Mouse (Mus musculus): ENCODE results near the gene Slc23a2.

The Slc23a2 gene

DNA sequence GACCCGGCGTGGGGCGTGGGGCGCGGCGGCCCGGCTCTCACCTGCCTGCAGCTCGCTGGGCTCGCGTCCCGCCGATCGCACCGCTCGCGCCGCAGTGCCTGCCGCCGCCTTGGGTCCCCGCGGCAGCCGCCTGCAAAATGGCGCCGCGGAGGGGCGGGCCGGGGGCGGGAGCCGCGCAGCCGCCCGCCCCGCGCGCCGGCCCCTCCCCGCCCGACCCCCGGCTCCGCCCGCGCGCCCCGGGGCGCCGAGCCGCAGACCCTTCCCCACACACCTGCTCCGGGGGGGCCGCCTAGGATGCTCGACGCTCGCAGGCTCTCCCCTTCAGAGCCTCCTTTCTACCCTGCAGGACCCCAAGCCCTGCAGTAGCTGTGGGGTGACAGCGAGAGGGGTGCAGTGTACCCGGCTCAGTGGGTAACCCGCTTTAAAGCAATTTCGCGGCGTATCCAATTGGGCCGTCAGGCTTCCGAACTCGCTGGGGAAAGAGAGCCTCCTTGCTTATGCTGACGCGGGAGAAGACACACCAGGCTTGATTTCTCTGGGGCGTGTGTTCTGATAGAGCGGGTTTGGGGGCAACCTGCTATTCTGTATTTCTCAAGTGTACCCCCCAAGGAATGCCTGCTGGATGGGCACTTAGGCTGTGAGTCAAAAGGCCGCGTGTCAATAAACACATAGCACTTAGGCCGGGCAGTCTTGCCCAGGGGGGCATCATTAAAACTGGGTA lies at the start of gene Slc23a2:
TSS of gene Slc23a2 (minus strand) at position 138 of the 721 bp plus-strand sequence.
- no peak for DNase-seq (ENCODE audit: low read depth, low spot score)

DNA sequence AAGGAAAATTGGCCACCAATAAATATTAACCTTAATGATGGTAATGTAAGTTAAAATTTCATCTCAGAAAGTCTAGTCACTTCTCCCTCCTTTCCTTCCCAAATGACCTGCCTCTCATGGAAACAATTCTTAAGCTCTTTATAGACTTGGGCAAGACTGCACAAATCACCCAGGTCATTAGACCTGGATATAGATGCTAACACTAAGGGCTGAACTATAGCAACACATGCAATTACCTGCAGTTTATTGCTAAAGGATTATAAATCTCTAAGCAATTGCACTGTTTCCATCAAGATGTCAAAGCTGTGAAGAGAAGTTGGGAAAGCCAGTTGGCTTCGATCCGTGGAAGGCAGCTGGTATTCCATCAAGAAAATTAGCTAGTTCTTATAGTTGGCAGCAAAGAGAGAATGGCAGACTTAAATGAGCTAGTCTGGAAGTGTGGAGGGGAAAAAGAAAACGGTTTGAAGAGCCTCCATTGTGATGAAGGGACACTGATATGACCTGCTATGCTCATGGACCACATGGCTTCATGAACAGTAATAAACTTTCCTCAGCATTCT lies 45.8 kb upstream of the Slc23a2 start:
- no peak for DNase-seq (ENCODE audit: low read depth, low spot score)

DNA sequence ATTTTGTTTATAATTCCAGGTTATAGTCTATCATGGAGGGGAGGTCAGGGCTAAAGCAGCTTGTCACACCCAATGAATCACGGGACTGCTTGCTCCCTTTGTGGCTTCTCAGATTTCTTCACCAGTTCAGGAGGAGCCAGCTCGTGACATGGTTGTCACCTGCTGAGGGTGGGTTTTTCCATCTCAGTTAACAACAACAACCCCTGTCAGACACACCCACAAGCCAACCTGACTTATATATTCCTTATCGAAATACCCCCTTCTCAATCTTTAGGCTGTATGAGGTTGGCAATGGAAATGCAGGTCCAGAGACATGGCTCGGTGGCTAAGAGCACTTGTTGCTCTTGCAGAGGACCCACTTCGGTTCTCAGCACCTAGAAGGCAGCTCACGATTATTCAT lies 39.0 kb upstream of the Slc23a2 start:
- DNase-seq (ENCODE audit: low read depth, low spot score), result no peak

DNA sequence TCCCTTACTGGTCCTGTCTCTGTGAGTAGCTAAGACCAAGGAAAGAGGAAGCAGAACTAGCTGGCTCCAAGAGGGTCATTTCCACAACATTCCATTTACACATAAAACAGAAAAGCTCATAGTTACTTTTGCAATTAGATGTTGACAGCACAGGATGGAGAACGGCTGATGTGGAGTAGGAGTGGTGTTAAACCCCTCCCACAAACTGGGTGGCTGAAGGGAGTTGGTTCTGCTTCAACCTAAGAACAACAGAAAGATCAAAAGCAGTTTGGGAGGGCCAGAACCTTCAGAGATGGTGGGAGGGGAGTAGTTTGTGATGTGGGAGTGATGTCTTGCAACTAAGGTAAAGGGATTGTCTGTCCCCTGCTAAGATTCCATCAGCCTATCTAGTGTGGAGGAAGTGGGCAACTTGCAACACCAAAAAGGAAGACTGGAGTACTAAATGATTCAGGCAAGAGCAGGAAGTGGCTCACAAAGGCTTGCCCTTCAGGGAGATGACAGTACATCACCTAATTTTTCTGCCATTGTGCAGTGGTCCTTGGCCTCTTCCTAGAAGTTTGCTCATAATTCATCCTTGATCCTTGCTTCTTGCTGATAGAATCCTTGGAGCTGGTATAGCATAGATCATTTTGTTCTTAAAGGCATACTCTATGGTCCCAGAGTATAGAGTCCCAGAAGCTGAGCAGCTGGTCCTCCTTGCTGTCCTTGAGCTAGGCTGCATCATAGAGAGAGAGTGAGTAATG lies 35.7 kb upstream of the Slc23a2 start:
- no peak for DNase-seq (ENCODE audit: low read depth, low spot score)

DNA sequence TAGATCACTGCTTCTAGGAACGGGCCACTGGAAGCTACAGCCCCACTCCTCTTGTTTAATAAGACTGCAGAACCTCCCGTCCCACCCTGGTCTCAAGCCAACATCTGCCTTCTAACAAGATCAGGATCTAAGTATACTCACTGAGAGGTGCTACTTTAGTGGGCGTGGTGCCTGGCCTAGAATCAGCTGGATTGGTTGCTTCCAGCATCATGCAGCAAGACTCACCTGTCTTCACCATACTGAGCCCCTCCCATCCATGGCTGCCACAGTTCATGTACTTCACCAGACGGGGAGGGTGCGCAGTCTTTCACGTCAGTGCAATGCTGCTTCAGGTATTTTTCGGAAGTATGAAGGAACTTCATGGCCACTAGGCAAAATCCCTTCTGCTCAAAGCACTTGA lies 34.5 kb upstream of the Slc23a2 start:
- DNase-seq (ENCODE audit: low read depth, low spot score), result no peak

DNA sequence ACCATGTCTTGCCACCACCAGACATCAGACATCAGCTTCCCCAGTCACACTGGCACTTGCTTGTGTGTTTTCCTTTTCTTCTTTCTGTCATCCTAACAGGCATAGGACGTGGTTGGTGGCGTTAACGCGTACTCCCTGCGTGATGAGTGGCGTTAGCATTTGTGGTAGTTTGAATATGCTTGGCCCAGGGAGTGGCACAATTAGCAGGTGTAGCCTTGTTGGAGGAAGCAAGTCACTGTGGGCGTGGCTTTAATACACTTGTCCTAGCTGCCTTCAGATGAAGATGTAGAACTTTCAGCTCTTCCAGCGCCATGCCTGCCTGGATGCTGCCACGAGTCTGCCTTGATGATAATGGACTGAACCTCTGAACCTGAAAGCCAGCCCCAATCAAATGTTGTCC lies 32.5 kb upstream of the Slc23a2 start:
- DNase-seq (ENCODE audit: low read depth, low spot score), result no peak

DNA sequence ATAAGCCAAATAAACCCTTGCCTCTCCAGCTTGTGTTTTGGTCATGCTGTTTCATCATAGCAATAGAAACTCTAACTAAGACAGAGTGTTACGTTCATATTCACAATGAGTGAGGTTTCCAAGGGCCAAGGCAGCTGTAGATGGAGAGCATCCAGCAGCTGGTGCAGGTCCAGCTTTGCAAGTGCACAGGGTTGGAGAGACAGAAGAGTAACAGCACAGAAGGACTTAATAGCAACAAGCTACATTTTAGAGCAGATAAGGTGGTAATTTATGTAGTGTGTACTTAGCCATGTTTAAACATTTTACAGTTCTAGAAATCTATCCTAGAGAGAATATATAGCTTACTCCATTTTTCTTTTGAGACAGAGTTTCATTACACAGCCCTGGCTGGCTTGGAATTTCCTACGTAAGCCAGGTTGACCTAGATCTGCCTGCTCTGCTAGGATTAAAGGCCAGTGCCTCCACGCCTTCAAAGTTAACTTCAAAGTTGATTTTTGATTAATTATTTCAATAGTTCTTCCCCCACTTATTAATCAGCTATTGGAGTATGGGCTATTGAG lies 31.5 kb upstream of the Slc23a2 start:
- peak; percentile 10 for DNase-seq (ENCODE audit: low read depth, low spot score)

DNA sequence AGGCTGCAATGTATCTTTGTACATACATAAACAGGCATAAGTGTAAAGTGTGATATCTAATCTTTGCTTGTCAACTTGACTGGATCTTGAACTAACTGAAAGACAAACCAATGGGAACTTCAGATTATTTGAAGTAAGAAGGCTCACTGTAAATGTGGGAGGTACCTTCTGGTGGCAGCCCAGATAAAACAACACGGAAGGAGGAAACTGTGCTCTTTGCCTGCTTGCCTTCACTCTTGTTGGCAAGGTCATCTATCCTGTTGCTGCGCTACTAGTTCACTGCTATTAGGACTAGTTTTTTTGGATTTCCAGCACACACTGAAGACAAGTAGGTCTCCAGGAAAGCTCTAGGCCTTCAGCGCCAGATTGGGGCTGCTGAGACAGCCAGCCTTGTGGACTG lies 29.1 kb upstream of the Slc23a2 start:
- DNase-seq (ENCODE audit: low read depth, low spot score), result no peak

DNA sequence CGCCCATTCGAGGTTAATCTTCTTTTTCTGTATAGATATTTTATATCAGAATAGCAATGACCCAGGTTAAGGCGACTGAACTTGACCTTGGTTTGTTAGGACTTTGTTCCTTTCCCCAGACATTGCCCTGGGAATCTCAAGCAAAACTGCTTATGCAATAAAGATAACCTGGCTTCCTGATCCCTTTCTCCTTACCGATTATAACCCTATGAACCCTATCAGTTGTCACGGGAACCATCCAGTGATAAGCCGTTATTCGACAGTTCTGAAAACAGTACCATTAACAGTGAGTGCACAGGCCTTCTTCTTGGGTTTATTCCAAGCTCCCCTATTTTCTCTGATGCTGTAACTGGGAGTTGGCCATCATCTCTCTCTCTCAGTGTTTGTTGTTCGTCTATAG lies 27.0 kb upstream of the Slc23a2 start:
- DNase-seq (ENCODE audit: low read depth, low spot score), result no peak

DNA sequence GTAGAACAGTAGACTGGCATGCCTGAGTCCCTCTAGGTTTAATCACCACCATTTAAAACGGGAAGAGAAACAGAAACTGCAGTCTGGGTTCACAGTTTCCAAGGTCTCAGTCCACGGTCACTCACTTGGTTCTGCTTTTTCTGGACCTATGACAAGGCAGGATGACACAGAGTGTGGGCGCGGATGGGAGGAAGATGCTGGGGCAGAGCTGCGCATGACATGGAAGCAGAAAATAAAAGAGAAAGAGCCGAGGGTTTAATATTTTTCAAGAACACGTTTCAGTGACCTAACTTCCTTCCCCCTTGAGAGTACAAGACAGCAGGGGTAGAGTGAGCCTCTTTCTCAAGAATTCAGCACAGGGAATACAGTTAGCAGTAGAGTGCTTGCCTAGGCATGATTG lies 24.2 kb upstream of the Slc23a2 start:
- DNase-seq (ENCODE audit: low read depth, low spot score), result no peak

DNA sequence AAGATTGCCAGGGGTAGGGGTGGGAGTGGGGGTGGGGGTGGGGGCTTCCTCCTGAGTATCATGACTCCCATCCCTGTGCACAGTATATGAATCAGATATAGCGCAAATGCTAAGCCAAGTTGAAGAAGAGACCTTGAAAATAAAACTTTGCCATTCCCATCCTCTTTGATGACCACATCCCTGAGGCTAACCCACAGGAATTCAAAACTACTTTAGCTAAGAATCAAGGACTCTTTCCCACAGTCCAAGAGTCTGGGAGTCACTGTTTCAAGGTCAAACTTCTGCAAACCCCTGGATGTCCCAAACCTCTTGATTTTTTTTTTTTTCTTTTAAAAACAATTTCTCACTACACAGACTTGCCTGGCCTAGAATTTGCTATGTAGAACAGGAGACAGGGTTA lies 18.7 kb upstream of the Slc23a2 start:
- DNase-seq (ENCODE audit: low read depth, low spot score), result no peak

DNA sequence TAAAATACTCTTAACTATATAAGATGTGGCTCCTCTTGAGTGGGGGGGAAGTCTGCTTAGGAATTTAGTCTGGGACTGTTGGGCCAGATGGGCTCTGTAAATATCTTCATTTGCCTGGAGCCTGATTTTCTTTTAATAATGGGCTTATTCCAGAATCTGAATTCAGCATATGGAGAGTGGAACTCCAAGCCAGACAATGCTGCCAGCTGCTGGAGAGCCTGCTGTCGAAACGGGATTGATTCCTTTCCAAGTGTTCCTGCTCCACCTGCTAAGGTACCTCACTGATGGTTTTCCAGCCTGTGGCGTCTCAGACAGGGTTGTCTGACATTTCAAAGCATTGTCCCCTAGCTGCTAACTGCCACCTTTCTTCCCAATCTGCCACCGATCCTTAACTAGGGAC lies 12.6 kb upstream of the Slc23a2 start:
- DNase-seq (ENCODE audit: low read depth, low spot score), result peak; percentile 65

DNA sequence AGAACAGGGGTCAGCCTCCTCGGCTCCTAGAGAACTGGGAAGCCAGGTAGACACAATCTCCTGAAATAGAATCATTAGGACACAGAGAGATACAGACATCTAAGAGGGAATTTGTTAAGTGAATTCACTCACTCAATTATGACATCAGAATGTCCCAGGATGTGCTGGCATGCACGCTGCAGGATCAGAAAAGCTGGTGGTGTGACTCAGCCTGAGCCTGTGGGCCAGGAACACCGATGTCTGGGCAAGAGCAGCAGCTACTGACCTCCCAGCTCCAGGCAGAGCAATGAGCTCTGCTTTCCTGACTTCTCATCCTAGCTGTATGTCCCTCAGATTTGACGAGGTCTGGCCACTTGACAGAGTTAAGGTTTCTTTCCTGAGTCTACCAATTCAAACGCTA lies 7.8 kb upstream of the Slc23a2 start:
- DNase-seq (ENCODE audit: low read depth, low spot score), result no peak

DNA sequence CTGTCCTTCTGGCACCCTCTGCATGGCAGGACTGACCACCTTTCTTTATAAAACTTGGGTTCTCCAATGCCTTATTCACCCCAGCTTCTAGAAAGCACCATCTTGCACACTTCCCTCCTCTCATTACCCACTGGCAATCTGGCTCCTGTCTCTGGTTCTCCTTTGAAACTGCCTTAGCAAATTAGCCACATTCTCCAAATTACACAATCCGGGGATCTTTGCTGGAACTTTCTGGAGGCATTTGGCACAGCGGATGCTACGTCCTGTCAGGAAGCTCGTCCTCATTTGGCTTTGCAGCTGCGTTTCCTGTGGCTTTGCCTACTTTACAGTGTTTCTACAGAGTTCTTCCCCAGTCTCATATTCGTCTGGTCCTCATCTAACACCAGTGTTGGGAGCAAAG lies 6.7 kb upstream of the Slc23a2 start:
- DNase-seq (ENCODE audit: low read depth, low spot score), result no peak

DNA sequence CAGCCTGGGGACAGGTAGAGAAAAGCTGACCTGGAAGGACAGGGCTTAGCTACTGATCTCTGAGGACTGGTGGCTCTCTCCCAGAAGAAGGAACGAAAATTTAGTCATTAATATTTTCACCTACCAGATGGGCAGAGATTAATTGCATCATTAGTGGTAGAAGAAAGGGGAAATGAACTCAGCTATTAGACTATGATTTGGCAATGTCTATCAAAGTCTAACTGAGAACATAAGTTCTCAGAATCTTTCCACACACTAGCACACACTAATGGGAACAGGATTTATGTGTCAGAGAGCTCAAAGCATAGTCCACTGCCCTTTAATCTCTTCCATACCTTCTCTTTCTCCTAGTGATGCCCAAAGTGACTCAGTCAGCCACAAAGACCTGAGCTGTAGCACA lies 6.0 kb upstream of the Slc23a2 start:
- no peak for DNase-seq (ENCODE audit: low read depth, low spot score)

DNA sequence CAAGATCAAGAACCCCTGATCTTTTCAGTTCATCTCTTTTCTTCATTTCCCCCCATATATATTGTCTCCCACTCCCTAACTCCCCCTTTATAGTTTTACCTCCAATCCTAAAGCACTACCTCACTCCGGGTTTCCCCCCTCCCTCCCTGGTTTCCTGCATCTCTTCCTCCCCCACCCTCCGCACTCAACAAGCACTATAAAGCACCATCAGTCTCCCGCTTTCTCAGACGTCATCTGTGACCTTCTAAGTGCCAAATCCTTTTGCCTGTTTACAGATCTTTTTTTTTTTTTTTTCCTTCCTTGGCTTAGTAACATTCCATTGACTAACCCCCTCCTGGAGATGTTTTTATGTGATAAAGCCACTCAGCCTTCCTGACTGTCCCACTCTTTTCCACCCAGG lies 1.6 kb upstream of the Slc23a2 start:
- DNase-seq (ENCODE audit: low read depth, low spot score), result no peak

DNA sequence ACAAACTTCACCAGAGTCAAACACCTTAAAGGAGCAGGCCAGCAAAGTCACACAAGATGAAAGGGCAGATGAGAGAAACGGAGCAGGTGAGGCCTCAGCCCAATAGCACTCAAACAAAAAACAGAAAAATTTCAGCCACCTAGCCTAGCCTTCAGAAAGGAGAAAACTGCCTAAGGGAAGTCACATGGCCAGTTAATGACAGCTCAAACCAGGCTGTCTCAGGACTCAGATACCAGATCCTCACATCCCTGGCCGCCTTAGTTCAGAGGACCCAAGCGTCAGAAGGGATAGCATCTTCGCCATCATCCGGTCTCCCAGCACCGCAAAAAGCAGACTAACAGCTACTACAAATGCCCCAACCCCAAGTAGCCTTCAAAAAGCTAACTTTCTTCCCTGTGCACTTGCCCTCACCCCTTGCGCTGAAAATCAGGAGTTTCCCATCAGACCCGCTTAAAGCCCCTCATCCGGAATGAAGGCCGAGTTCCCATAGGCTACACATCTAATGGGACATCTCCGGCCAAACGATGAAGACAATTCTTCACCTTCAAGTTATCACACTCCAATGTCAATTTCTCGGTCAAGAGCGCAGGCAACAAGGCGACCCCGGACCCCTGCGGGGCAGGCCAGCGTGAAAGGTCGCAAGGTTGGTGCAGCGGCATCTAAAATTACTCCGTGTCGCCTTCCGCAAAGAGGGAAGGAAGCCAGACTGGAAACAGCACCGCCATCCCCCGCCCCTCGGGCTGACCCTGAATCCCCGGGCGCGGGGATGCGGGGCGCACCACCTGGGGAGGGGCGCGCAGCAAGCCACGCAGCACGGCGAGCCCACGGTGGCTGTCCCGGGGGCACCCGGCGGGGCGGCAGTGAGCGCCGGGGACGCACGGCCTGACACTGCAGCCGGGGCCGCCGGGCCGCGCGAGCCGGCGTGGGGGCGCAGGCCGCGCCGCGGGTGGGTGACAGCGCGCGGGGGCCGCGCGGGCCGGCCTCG lies 673 bp downstream of the Slc23a2 start:
- DNase-seq (ENCODE audit: low read depth, low spot score), result no peak

DNA sequence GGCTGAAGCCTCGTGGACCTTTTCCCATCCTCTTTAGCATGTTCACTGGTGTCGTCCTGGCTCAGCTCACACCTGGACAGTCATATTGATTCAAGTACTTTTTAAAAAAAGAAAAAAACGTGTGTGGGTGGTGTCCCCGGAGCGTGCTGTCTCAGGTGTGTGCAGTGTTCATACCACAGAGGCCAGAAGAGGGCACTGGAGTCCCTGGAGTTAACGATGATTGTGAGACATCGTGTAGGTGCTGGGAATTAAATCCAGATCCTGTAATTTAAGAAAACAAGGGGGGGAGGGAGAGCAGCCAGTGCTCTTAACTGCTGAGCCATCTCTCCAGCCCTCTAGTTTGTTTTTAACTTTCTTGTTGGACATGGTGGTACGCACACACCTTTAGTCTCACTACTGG lies 2.3 kb downstream of the Slc23a2 start:
- no peak for DNase-seq (ENCODE audit: low read depth, low spot score)

DNA sequence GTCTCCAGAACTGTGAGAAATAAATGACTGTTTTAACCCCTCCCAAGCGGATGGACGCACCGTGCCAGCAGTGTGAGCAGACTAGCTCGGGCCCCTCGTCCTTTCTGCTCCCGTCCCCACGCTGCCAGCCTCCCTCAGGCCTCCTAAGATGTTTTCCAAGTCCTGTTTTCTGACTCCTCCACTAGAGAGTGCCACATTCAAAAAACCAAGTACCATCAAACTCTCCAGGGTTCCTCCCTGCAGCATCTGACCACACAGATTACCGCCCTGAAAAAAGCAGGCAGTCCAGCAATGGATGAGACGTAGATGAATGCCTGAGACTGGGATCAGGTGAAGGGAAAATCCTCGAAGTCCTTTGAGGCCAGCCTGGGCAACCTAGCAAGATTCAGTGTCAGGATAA lies 4.4 kb downstream of the Slc23a2 start:
- DNase-seq (ENCODE audit: low read depth, low spot score), result no peak

DNA sequence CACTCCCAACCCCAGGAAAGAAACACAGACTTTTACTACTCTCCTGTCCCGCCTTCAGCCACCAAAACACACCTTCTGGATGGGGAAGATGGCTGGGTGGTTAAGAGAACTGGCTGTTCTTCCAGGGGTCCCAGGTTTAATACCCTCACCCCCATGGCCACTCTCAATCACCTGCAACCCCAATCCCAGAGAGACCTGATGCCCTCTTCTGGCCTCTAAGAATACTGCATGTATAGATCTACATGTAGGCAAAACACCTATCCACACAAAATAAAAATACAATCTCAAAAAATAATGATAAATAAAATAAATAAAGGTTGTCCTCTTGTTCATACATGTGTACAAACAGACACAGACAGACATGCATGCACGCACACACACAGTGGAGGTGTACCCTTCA lies 5.8 kb downstream of the Slc23a2 start:
- no peak for DNase-seq (ENCODE audit: low read depth, low spot score)

DNA sequence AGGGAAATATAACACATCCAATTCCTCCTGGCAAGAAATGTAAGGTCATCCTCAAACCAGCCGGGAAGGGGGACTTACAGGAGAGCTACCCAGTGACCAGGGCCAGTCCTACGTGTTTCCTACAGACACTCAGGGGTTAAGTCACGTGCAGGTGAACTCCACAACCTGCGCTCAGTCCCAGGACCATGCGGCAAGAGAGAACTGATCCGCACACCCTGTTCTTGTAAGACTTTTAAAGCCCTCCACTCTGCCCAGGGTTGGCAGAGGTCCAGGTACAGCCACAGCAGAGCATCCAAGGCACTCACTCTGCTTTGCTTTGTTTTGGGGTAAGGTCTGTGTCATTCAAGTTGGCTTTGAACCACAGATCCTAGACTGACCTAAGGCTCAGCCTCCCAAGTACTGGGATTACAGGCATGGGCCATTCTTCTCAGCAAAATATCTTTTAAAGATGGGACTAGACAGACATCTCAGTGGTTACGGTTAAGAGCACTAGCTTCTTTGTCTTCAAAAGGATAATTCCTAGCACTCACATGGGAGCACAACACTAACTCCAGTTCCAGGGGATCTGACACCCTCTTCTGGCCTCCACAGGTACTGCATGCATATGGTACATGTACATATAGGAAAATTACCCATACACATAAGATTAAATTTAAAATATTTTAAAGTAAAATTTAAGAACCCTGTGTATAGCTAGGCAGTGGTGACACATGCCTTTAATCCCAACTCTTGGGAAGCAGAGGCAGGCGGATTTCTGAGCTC lies 8.9 kb downstream of the Slc23a2 start:
- no peak for DNase-seq (ENCODE audit: low read depth, low spot score)

Measured in telencephalon, adult 2 months (tissue).